Mouse (Mus musculus): Measurements from ENCODE around the gene Olfr1204. TPM values are rescaled to one million over a fixed set of nuclear protein-coding genes. Genes with fewer than 3 reads are reported as not detected.

The Olfr1204 gene
- polyA plus RNA-seq (2014; fragmentation: Nextera tagmentation; extraction: Ambion mirVana): not detected in 2 replicates

GRCm38 (mm10) chr2:88848992-88849391, at the start of gene Olfr1204:
Olfr1204 (plus strand) TSS chr2:88849292.
- WGBS: 94% methylated on average over 1 of the region's 1 CpGs
- no peak for DNase-seq (ENCODE audit: low spot score)
- Histone ChIP-seq H3K9me3 (ENCODE audit: control insufficient read depth, low read length) (no peaks in the 10 kb centered on the region), H3K36me3 (ENCODE audit: control insufficient read depth, insufficient read depth, low read length) (no peaks in the 10 kb centered on the region), H3K27me3 (ENCODE audit: control insufficient read depth, insufficient read depth, low read length) (no peaks in the 10 kb centered on the region), H3K9ac (ENCODE audit: low read length) (no peak within 1 kb of the TSS), H3K27ac (replicated peaks; ENCODE audit: low read depth, low read length) (no peak within 1 kb of the TSS), H3K4me3 (ENCODE audit: low read depth, low read length) (no peak within 1 kb of the TSS), H3K4me2 (ENCODE audit: low read depth, severe bottlenecking) (no peak within 1 kb of the TSS), H3K4me1 (ENCODE audit: control insufficient read depth, insufficient read depth, low read length) (no peaks in the 10 kb centered on the region)
- no peak for ATAC-seq (ENCODE audit: insufficient number of reproducible peaks, low FRiP score, low TSS enrichment, low read depth)

DNA sequence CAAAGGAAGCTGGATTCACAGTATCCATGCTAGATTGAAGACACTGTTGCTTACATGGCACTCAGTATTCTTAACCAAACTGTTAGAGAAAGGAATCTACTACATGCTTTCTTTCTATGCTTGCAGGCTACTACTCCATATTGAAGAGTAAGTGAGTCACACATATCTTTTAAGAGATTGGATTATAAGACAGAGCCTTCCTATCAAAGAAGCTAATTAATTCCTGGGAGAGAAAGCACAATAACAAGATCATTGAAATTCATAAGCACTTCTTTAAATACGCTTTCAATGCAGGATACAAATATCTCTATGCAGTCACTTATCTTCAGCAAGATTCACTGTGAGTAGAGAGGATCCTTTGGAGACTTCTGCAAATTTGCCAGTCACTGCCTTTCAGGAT, 34.9 kb upstream of the Olfr1204 start, which contains the start of gene Olfr1202:
TSS of gene Olfr1202 (plus strand) at position 301 of the 400 bp plus-strand sequence.
- Histone ChIP-seq H3K9ac (ENCODE audit: low read length) (no peak within 1 kb of the TSS), H3K27me3 (ENCODE audit: control insufficient read depth, insufficient read depth, low read length) (no peaks in the 10 kb centered on the region), H3K9me3 (ENCODE audit: control insufficient read depth, low read length) (no peaks in the 10 kb centered on the region), H3K27ac (replicated peaks; ENCODE audit: low read depth, low read length) (no peak within 1 kb of the TSS), H3K4me2 (ENCODE audit: low read depth, severe bottlenecking) (no peak within 1 kb of the TSS), H3K36me3 (ENCODE audit: control insufficient read depth, insufficient read depth, low read length) (no peaks in the 10 kb centered on the region), H3K4me1 (ENCODE audit: control insufficient read depth, insufficient read depth, low read length) (no peaks in the 10 kb centered on the region), H3K4me3 (ENCODE audit: low read depth, low read length) (no peak within 1 kb of the TSS)
- DNase-seq (ENCODE audit: low spot score) (no peak), ATAC-seq (ENCODE audit: insufficient number of reproducible peaks, low FRiP score, low TSS enrichment, low read depth) (no peak)
- 88% methylated on average over 1 of the region's 1 CpGs for WGBS

GRCm38 (mm10) chr2:88829437-88829836, 19.7 kb upstream of the Olfr1204 start, which contains the start of gene Olfr1205:
Olfr1205 (plus strand) TSS chr2:88829737.
- Histone ChIP-seq H3K27ac (replicated peaks; ENCODE audit: low read depth, low read length) (no peak within 1 kb of the TSS), H3K9me3 (ENCODE audit: control insufficient read depth, low read length) (no peaks in the 10 kb centered on the region), H3K36me3 (ENCODE audit: control insufficient read depth, insufficient read depth, low read length) (no peaks in the 10 kb centered on the region), H3K9ac (ENCODE audit: low read length) (no peak within 1 kb of the TSS), H3K27me3 (ENCODE audit: control insufficient read depth, insufficient read depth, low read length) (no peaks in the 10 kb centered on the region), H3K4me1 (ENCODE audit: control insufficient read depth, insufficient read depth, low read length) (no peaks in the 10 kb centered on the region), H3K4me2 (ENCODE audit: low read depth, severe bottlenecking) (no peak within 1 kb of the TSS), H3K4me3 (ENCODE audit: low read depth, low read length) (no peak within 1 kb of the TSS)
- no peak for DNase-seq (ENCODE audit: low spot score)
- no peak for ATAC-seq (ENCODE audit: insufficient number of reproducible peaks, low FRiP score, low TSS enrichment, low read depth)
- 92% methylated on average over 2 of the region's 2 CpGs for WGBS

DNA sequence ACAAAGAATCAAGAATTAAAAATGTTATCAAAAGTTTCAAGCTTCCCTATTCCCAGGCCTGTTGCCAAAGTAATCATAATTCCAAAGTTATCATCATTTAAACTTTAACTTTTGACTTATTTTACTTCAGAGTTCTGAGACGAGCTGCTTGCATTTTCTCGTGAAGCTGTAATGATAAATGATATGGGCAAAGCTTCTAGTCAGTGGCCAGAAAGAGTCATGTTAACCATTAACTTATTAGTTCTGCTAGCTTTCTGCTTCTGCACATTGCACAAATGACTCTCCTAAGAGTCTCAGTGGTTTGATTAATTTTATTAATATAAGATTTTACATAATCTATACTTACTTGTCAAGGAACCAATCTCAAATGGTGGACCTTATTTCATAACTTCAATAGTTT, 10.6 kb upstream of the Olfr1204 start:
- Histone ChIP-seq H3K9me3 (ENCODE audit: control insufficient read depth, low read length) (no peaks in the 10 kb centered on the region), H3K4me3 (ENCODE audit: low read depth, low read length) (no peak overlapping the region), H3K27me3 (ENCODE audit: control insufficient read depth, insufficient read depth, low read length) (no peaks in the 10 kb centered on the region), H3K4me1 (ENCODE audit: control insufficient read depth, insufficient read depth, low read length) (no peaks in the 10 kb centered on the region), H3K27ac (replicated peaks; ENCODE audit: low read depth, low read length) (no peak overlapping the region), H3K36me3 (ENCODE audit: control insufficient read depth, insufficient read depth, low read length) (no peaks in the 10 kb centered on the region), H3K4me2 (ENCODE audit: low read depth, severe bottlenecking) (no peak overlapping the region), H3K9ac (ENCODE audit: low read length) (no peak overlapping the region)
- DNase-seq (ENCODE audit: low spot score): no peak
- ATAC-seq (ENCODE audit: insufficient number of reproducible peaks, low FRiP score, low TSS enrichment, low read depth): no peak
- WGBS: 91% methylated on average over 2 of the region's 2 CpGs

DNA sequence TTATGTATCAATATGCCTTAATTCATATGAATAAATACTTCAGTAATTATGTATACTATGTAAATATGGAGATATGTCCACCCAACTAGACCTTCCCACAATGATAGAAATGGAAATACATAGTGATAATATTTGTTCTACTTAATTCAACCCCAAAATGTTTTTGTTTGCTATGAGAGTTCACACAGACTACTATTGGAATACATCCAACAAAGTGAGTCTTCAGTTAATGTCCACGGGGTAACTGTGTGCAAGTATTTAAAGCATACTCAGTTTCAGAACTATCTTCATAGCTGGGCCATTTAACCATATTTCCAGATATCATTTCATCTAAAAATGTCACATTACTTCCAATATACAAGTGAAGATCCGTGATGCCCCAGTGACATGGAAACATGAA, 13.8 kb downstream of the Olfr1204 start, which contains the start of gene Olfr1206:
TSS of gene Olfr1206 (plus strand) at position 301 of the 400 bp plus-strand sequence.
- Histone ChIP-seq H3K27me3 (ENCODE audit: control insufficient read depth, insufficient read depth, low read length) (no peaks in the 10 kb centered on the region), H3K27ac (replicated peaks; ENCODE audit: low read depth, low read length) (no peak within 1 kb of the TSS), H3K9me3 (ENCODE audit: control insufficient read depth, low read length) (no peaks in the 10 kb centered on the region), H3K4me3 (ENCODE audit: low read depth, low read length) (no peak within 1 kb of the TSS), H3K4me2 (ENCODE audit: low read depth, severe bottlenecking) (no peak within 1 kb of the TSS), H3K9ac (ENCODE audit: low read length) (no peak within 1 kb of the TSS), H3K36me3 (ENCODE audit: control insufficient read depth, insufficient read depth, low read length) (no peaks in the 10 kb centered on the region), H3K4me1 (ENCODE audit: control insufficient read depth, insufficient read depth, low read length) (no peaks in the 10 kb centered on the region)
- DNase-seq (ENCODE audit: low spot score): no peak
- WGBS: 92% methylated on average over 2 of the region's 2 CpGs
- no peak for ATAC-seq (ENCODE audit: insufficient number of reproducible peaks, low FRiP score, low TSS enrichment, low read depth)

DNA sequence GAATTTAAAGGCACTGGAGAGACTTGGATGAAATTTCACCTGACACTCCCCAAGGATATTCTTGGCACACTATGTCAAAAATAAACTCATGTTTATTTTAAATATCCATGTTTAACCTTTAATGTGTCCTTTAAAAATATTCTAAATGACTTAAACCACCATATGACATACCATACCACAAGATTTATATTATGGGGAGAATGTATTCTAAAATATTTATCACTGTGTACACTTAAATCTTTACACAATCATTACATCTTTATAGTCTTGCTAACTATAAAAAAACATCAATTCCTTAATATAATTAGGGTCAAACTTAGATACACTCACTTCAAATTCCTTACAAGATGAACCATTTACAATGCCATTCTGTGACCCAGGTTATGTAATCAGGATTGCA, 53.1 kb downstream of the Olfr1204 start, which contains the start of gene Olfr1208:
TSS of gene Olfr1208 (minus strand) at position 101 of the 400 bp plus-strand sequence.
- ATAC-seq (ENCODE audit: insufficient number of reproducible peaks, low FRiP score, low TSS enrichment, low read depth): no peak
- Histone ChIP-seq H3K9me3 (ENCODE audit: control insufficient read depth, low read length) (no peaks in the 10 kb centered on the region), H3K9ac (ENCODE audit: low read length) (no peak within 1 kb of the TSS), H3K27me3 (ENCODE audit: control insufficient read depth, insufficient read depth, low read length) (no peaks in the 10 kb centered on the region), H3K27ac (replicated peaks; ENCODE audit: low read depth, low read length) (no peak within 1 kb of the TSS), H3K4me2 (ENCODE audit: low read depth, severe bottlenecking) (no peak within 1 kb of the TSS), H3K4me1 (ENCODE audit: control insufficient read depth, insufficient read depth, low read length) (no peaks in the 10 kb centered on the region), H3K36me3 (ENCODE audit: control insufficient read depth, insufficient read depth, low read length) (no peaks in the 10 kb centered on the region), H3K4me3 (ENCODE audit: low read depth, low read length) (no peak within 1 kb of the TSS)
- DNase-seq (ENCODE audit: low spot score): no peak

Other genes with a start within 250 kb of the Olfr1204 start
- not detected in 2 replicates for gene Olfr1191-ps1, start 208.8 kb upstream of the Olfr1204 start, polyA plus RNA-seq (2014; fragmentation: Nextera tagmentation; extraction: Ambion mirVana)
- not detected in 2 replicates for gene Olfr1192-ps1, start 200.8 kb upstream of the Olfr1204 start, polyA plus RNA-seq (2014; fragmentation: Nextera tagmentation; extraction: Ambion mirVana)
- not detected in 2 replicates for gene Olfr1193, start 173.7 kb upstream of the Olfr1204 start, polyA plus RNA-seq (2014; fragmentation: Nextera tagmentation; extraction: Ambion mirVana)
- gene Olfr1195, start 160.1 kb upstream of the Olfr1204 start, polyA plus RNA-seq (2014; fragmentation: Nextera tagmentation; extraction: Ambion mirVana): not detected in 2 replicates
- not detected in 2 replicates for gene Olfr1196, start 144.7 kb upstream of the Olfr1204 start, polyA plus RNA-seq (2014; fragmentation: Nextera tagmentation; extraction: Ambion mirVana)
- not detected in 2 replicates for gene Olfr1197, start 116.9 kb upstream of the Olfr1204 start, polyA plus RNA-seq (2014; fragmentation: Nextera tagmentation; extraction: Ambion mirVana)
- not detected in 2 replicates for gene Olfr1198, start 97.9 kb upstream of the Olfr1204 start, polyA plus RNA-seq (2014; fragmentation: Nextera tagmentation; extraction: Ambion mirVana)
- gene Olfr1199, start 88.8 kb upstream of the Olfr1204 start, polyA plus RNA-seq (2014; fragmentation: Nextera tagmentation; extraction: Ambion mirVana): not detected in 2 replicates
- not detected in 2 replicates for gene Olfr1200, start 78.8 kb upstream of the Olfr1204 start, polyA plus RNA-seq (2014; fragmentation: Nextera tagmentation; extraction: Ambion mirVana)
- not detected in 2 replicates for gene Olfr1201, start 56.3 kb upstream of the Olfr1204 start, polyA plus RNA-seq (2014; fragmentation: Nextera tagmentation; extraction: Ambion mirVana)
- not detected in 2 replicates for gene Olfr1202, start 34.8 kb upstream of the Olfr1204 start, polyA plus RNA-seq (2014; fragmentation: Nextera tagmentation; extraction: Ambion mirVana)
- not detected in 2 replicates for gene Olfr1205, start 19.6 kb upstream of the Olfr1204 start, polyA plus RNA-seq (2014; fragmentation: Nextera tagmentation; extraction: Ambion mirVana)
- gene Olfr1206, start 13.9 kb downstream of the Olfr1204 start, polyA plus RNA-seq (2014; fragmentation: Nextera tagmentation; extraction: Ambion mirVana): not detected in 2 replicates
- gene Olfr1208, start 53.0 kb downstream of the Olfr1204 start, polyA plus RNA-seq (2014; fragmentation: Nextera tagmentation; extraction: Ambion mirVana): not detected in 2 replicates
- gene Olfr1209, start 65.9 kb downstream of the Olfr1204 start, polyA plus RNA-seq (2014; fragmentation: Nextera tagmentation; extraction: Ambion mirVana): not detected in 2 replicates
- gene Olfr1211, start 88.8 kb downstream of the Olfr1204 start, polyA plus RNA-seq (2014; fragmentation: Nextera tagmentation; extraction: Ambion mirVana): not detected in 2 replicates
- gene Olfr1212, start 104.7 kb downstream of the Olfr1204 start, polyA plus RNA-seq (2014; fragmentation: Nextera tagmentation; extraction: Ambion mirVana): not detected in 2 replicates
- not detected in 2 replicates for gene Gm13762, start 131.0 kb downstream of the Olfr1204 start, polyA plus RNA-seq (2014; fragmentation: Nextera tagmentation; extraction: Ambion mirVana)
- gene Olfr1214, start 143.4 kb downstream of the Olfr1204 start, polyA plus RNA-seq (2014; fragmentation: Nextera tagmentation; extraction: Ambion mirVana): not detected in 2 replicates
- not detected in 2 replicates for gene Olfr1215, start 157.7 kb downstream of the Olfr1204 start, polyA plus RNA-seq (2014; fragmentation: Nextera tagmentation; extraction: Ambion mirVana)
- gene Olfr1216, start 169.0 kb downstream of the Olfr1204 start, polyA plus RNA-seq (2014; fragmentation: Nextera tagmentation; extraction: Ambion mirVana): not detected in 2 replicates
- gene Olfr1217, start 182.8 kb downstream of the Olfr1204 start, polyA plus RNA-seq (2014; fragmentation: Nextera tagmentation; extraction: Ambion mirVana): not detected in 2 replicates
- gene Olfr1218, start 211.9 kb downstream of the Olfr1204 start, polyA plus RNA-seq (2014; fragmentation: Nextera tagmentation; extraction: Ambion mirVana): not detected in 2 replicates
- not detected in 2 replicates for gene Olfr1219, start 234.2 kb downstream of the Olfr1204 start, polyA plus RNA-seq (2014; fragmentation: Nextera tagmentation; extraction: Ambion mirVana)